Mouse (Mus musculus) midbrain, embryonic 10.5 days (tissue): Measurements from ENCODE around the gene Med23. TPM values are rescaled to one million over a fixed set of nuclear protein-coding genes. Genes with fewer than 3 reads are reported as not detected.
A peak's percentile ranks its signal among the peaks of the same experiment; 100 is the strongest.

Source experiments
- DNase-seq: peaks from one replicate; pipeline ENCODE4 v3.0.0-alpha.2; 2017; ENCODE audit warnings: low spot score
- H3K27ac ChIP-seq: fragments of 300-500 bp; sonication (generic); replicated peaks from 2 replicates; pipeline ENCODE4 v1.5.1; 2016; ENCODE audit warnings: mild to moderate bottlenecking
- H3K27me3 ChIP-seq: fragments of 300-500 bp; sonication (generic); 2 replicates; pipeline ENCODE4 v1.6.1; 2016; ENCODE audit warnings: low read depth, mild to moderate bottlenecking; ENCODE audit not compliant: poor library complexity, severe bottlenecking
- H3K36me3 ChIP-seq: fragments of 300-500 bp; sonication (generic); 2 replicates; pipeline ENCODE4 v1.6.1; 2016; ENCODE audit warnings: mild to moderate bottlenecking, moderate library complexity
- H3K4me1 ChIP-seq: fragments of 300-500 bp; sonication (generic); 2 replicates; pipeline ENCODE4 v1.6.1; 2016
- H3K4me3 ChIP-seq: fragments of 300-500 bp; sonication (generic); 2 replicates; pipeline ENCODE4 v1.5.1; 2016; ENCODE audit warnings: mild to moderate bottlenecking, moderate library complexity
- H3K9me3 ChIP-seq: fragments of 300-500 bp; sonication (generic); replicated peaks from 2 replicates; pipeline ENCODE4 v1.6.1; 2016; ENCODE audit warnings: mild to moderate bottlenecking
- WGBS: fragments of 180-500 bp; shearing (Covaris S2); methylation state at CpG from one replicate; pipeline ENCODE4 v1.1.7; 2016; 5-methylcytosine and 5-hydroxymethylcytosine counted together
- polyA plus RNA-seq: library from polyadenylated mRNA; unstranded; fragments of >200 nt; fragmentation: Nextera tagmentation; extraction: Ambion mirVana; gene quantifications from 2 replicates; pipeline ENCODE4 v1.2.1, GENCODE M21; 2016

The Med23 gene
- polyA plus RNA-seq, 1 experiment from 2014 or later, result 23.8 TPM

DNA sequence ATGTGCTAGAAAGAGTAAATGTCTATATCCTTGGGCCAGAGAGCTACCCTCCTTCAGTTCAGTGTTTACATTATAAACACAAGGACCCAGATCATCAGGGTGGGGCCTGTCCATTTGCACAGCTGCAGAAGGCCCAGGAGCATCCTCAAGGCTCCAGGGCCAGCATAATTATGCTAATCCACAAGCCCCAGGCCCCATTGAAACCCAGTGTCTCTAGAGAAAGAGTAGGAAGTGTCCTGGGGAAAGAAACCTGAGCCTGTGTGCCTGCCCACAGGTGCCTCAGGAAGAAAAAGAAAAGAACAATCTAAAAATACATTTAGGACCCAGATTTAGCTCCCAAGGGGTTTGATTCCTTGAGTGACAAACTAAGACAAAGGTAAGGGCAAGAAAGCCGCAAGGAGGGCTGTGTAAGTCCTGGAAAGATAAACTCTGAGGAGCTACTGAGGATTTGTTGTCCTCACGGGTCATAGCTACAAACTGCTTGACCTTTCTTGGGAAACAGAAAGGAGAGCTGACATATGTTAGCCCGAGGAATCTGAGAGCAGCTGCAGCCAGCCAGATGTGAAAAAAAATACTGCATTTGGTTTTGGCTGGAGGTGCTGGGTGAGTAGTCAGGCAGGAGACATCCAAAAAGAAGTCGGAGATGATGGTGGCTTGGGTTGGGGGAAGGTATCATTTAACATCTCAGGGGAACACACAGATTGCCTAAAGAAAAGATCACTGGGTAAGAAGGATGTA lies 35.0 kb upstream of the Med23 start:
- Histone ChIP-seq H3K27ac (peak overlapping the region; percentile 85), H3K9me3 (no peaks in the 10 kb centered on the region), H3K4me3 (peak overlapping the region; percentile 49), H3K36me3 (no peaks in the 10 kb centered on the region), H3K27me3 (no peaks in the 10 kb centered on the region), H3K4me1 (peaks cover 32% of the 10 kb centered on the region)
- DNase-seq, result peak; percentile 40
- WGBS, result 4% methylated on average over 4 of the region's 4 CpGs

DNA sequence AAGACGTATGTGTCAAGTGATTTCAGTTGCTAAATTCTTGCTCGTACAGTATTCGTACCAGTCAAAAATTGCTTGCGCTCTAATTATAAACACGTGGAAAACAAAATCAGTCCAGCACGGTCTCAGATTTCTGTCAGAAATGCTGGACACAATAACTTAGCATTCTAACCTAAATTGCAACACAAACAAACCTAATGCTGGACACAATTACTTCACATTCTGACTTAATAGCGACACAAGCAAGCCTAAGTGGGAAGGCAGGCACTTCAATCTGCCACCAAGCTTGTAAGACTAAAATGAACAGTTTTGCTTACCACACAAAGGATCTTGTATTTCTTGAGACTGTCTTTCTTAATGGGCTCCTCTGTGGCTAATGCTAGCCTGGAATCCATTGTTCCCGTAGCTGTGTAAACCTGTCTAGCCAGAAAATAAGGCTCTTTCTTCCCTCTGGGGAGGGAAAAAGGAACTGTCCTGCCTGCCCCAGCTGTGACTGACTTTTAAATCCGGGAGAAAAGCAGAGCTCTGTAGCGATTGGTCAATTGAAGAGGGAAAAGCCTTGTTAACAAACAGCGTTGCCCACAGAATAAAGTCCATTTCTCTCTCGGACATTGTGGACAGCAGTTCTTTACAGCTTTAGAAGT lies 34.0 kb upstream of the Med23 start:
- DNase-seq, result peak; percentile 44
- no peaks in the 10 kb centered on the region for H3K9me3 ChIP-seq
- 23% methylated on average over 12 of the region's 12 CpGs for WGBS
- peak overlapping the region; percentile 49 for H3K4me3 ChIP-seq
- H3K36me3 ChIP-seq, result no peaks in the 10 kb centered on the region
- H3K27ac ChIP-seq, result peak overlapping the region; percentile 85
- H3K4me1 ChIP-seq, result peaks cover 32% of the 10 kb centered on the region
- H3K27me3 ChIP-seq, result no peaks in the 10 kb centered on the region

DNA sequence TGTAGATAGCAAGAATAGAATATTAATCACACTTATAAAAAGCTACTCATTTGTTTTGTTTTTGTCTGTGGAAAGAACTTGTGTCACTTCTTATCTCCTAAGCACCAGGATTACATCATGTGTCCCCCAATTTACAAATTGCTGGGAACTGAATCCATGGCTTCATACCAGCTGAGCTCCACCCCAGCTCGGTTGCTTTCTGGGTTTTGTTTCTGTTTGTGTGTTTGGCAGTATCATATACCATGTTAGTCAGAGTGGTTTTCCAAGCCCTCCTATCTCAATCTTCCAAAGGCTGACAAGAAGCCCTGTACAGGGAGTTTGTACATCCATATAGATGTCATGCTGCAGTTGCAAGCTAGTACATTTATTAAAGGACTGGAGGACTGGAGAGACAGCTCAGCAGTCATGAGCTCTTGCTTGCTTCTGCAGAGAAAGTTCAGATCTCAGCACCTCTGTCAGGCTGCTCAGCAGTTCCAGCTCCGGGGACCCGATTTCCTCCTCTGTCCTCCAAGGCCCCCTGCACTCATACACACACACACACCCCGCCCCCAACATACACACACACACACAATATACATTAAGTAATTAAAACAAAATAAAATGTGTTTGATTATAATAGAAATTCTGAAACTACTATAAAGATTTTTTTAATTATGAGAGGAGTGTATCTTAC lies 33.3 kb upstream of the Med23 start:
- H3K9me3 ChIP-seq, result no peaks in the 10 kb centered on the region
- peaks cover 28% of the 10 kb centered on the region for H3K4me1 ChIP-seq
- H3K27ac ChIP-seq, result peak overlapping the region; percentile 85
- H3K27me3 ChIP-seq, result no peaks in the 10 kb centered on the region
- no peaks in the 10 kb centered on the region for H3K36me3 ChIP-seq
- 62% methylated on average over 4 of the region's 4 CpGs for WGBS
- peak overlapping the region; percentile 49 for H3K4me3 ChIP-seq
- DNase-seq, result peak; percentile 16

DNA sequence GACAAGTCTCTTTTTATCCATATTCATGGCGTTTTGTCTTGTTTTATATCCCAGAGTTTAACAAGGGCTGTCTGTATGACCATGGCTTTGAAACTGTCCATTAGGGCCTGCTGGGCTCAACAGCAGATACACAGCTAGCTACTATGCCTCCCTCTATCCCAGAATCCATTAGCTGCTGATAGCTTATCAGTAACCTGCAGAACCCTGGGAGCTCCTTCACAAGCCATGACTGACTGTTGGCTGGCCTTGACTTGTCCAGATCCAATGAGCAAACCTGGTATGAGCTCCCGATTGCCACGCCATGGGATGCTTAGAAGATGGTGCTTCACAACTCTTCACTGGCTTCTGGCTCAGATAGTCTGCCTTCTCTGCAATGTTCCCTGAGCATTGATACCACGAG lies 29.0 kb upstream of the Med23 start:
- H3K27ac ChIP-seq, result no peak overlapping the region
- H3K36me3 ChIP-seq, result no peaks in the 10 kb centered on the region
- H3K27me3 ChIP-seq, result no peaks in the 10 kb centered on the region
- peaks cover 10% of the 10 kb centered on the region for H3K4me1 ChIP-seq
- peaks cover 4% of the 10 kb centered on the region; the same call in 1 of the 2 replicates for H3K9me3 ChIP-seq
- H3K4me3 ChIP-seq, result no peak overlapping the region
- 91% methylated on average over 4 of the region's 4 CpGs for WGBS
- no peak for DNase-seq

DNA sequence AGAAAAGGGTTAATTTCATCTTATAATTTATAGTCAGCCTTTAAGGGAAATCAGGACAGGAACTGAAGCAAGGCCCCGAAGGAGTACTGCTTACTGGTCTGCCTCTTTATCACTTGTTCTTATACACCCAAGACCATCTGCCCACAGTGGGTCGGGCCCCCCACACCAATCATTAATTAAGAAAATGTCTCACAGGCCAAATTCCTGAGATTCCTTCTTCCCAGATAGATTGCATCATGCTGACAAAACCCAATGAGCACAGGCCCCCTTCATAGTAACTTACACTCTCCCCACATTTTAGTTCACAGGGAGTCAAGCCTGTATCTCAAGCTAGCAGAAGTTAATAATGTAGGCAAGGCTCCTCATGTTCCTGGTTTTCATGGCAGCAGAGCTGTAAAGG lies 27.8 kb upstream of the Med23 start:
- H3K36me3 ChIP-seq, result no peaks in the 10 kb centered on the region
- WGBS, result 71% methylated on average over 2 of the region's 2 CpGs
- H3K27me3 ChIP-seq, result no peaks in the 10 kb centered on the region
- no peak overlapping the region for H3K4me3 ChIP-seq
- H3K9me3 ChIP-seq, result peaks cover 4% of the 10 kb centered on the region; the same call in 1 of the 2 replicates
- no peak for DNase-seq
- no peaks in the 10 kb centered on the region for H3K4me1 ChIP-seq
- no peak overlapping the region for H3K27ac ChIP-seq

DNA sequence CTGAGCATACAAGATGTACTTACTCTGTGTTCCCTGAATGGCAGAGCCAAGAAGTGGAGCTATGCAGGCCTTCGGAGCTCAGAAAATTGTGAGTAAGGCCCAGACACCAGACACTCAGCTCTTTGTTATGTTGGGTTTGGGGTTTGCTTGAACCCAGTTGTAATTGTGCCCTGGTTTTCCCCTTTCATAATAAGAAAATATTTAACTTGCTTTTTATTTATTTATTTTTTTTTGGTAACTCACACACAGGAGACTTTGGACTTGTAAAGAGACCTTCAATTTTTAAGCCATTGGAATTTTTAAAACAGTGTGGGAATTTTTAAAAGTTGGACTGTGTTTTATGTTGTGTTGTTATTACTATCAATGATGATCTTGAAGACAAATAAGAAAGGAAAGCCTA lies 27.1 kb upstream of the Med23 start, which contains the start of gene Enpp3:
Gene Enpp3 (minus strand): TSS at position 148 of the 400 bp plus-strand sequence.
- H3K4me3 ChIP-seq, result no peak within 1 kb of the TSS
- 86% methylated on average over 1 of the region's 1 CpGs for WGBS
- no peaks in the 10 kb centered on the region for H3K27me3 ChIP-seq
- H3K9me3 ChIP-seq, result peaks cover 4% of the 10 kb centered on the region; the same call in 1 of the 2 replicates
- H3K36me3 ChIP-seq, result no peaks in the 10 kb centered on the region
- no peaks in the 10 kb centered on the region for H3K4me1 ChIP-seq
- H3K27ac ChIP-seq, result no peak within 1 kb of the TSS
- DNase-seq, result no peak

DNA sequence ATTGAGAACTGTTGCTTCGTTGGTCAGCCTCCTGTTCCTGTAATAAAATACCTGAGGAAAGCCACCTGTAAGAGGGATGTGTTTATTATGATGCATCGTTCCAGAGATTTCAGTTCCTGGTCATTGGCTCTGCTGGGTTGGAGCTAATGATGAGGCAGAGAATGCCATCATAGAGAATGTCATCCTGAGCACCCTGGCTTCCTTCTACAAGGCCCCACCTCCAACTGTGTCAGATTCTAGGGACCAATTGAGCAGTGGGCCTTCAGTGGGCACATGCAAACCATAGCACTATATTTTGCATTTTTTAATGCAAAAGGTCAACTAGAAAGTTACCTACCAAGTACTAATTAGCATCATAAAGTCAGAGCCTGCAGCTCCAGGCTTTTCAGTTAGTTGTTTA lies 6.6 kb upstream of the Med23 start:
- Histone ChIP-seq H3K4me3 (no peak overlapping the region), H3K4me1 (no peaks in the 10 kb centered on the region), H3K36me3 (no peaks in the 10 kb centered on the region), H3K27me3 (no peaks in the 10 kb centered on the region), H3K9me3 (no peaks in the 10 kb centered on the region), H3K27ac (no peak overlapping the region)
- no peak for DNase-seq
- 74% methylated on average over 2 of the region's 2 CpGs for WGBS

DNA sequence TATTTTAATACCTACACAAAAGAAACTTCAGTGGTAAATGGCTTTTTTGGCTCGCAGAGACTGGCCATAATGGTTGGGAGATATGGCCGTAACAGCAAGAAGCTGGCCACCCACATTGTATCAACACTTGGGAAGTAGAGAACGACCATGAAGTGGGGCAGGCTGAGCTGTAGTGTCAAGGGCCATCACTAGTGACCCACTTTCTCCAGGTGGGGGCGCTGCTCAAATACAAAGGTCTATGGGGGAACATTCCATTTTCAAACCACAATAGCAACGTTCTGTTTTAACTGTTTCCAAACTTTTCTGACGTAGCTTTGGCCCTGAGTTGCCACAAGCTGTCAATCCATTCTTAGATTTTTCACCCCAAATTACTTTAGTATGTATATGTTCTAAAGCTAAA lies 5.4 kb upstream of the Med23 start:
- Histone ChIP-seq H3K4me3 (no peak overlapping the region), H3K9me3 (no peaks in the 10 kb centered on the region), H3K4me1 (no peaks in the 10 kb centered on the region), H3K36me3 (no peaks in the 10 kb centered on the region), H3K27ac (no peak overlapping the region), H3K27me3 (no peaks in the 10 kb centered on the region)
- 78% methylated on average over 6 of the region's 6 CpGs for WGBS
- no peak for DNase-seq

DNA sequence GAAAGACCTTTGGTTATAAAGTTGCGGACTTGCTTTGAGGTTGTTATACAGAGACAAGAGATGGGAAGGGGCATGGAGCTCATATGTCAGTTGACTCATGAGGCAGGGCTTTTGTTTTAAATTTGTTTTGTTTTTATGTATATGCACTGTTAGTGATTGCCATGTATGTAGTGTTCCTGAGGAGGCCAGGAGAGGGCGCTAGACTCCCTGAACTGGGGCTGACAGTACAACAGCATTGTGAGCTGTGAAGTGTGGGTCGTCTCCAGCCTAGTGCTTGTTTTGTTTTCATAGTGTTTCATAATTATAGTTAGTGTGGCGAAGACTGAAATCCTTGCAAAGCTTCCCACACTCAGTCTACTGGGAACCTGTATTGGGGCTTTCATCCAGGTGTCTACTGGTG lies 3.8 kb downstream of the Med23 start:
- Histone ChIP-seq H3K4me1 (peaks cover 7% of the 10 kb centered on the region; the same call in 1 of the 2 replicates), H3K9me3 (no peaks in the 10 kb centered on the region), H3K27ac (no peak overlapping the region), H3K27me3 (no peaks in the 10 kb centered on the region), H3K4me3 (no peak overlapping the region), H3K36me3 (peaks cover 77% of the 10 kb centered on the region)
- DNase-seq, result no peak
- 80% methylated on average over 4 of the region's 4 CpGs for WGBS

DNA sequence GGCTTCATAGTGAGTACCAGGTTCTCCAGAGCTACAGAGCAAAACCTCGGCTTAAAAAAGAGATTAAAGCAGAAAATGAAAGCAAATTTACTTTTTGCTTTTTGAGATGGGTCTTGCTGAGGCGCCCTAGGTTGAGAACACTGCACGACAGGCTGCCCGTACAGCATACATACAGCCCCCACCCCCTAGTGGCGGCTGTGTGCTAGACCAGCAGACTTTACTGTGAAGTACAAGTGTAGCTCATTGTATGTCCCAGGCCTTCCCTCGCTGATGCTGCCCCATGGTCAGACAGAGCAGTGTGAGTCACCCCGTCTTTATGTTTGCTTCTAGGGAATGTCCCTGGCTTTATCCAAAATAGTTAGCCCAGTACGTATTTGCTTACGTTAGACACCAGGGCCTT lies 16.2 kb downstream of the Med23 start:
- DNase-seq, result peak; percentile 38
- peaks cover 96% of the 10 kb centered on the region for H3K36me3 ChIP-seq
- H3K4me1 ChIP-seq, result no peaks in the 10 kb centered on the region
- H3K27ac ChIP-seq, result no peak overlapping the region
- WGBS, result 84% methylated on average over 9 of the region's 9 CpGs
- no peak overlapping the region for H3K4me3 ChIP-seq
- H3K27me3 ChIP-seq, result no peaks in the 10 kb centered on the region
- no peaks in the 10 kb centered on the region for H3K9me3 ChIP-seq

DNA sequence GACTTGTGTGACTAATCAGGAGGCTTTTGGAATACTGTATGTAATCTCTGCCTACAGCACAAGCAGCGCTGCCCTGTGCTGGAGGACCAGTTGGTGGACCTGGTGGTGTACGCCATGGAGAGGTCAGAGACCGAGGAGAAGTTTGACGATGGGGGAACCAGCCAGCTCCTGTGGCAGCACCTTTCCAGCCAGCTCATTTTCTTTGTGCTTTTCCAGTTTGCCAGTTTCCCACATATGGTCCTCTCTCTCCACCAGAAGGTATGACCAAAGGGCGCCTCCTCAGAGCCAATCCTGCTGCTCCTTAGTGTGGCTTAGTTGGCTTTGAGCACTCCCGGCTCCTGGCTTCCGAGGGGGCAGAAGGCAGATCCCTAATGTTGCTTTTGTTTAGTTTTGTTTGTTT lies 18.6 kb downstream of the Med23 start:
- no peak overlapping the region for H3K4me3 ChIP-seq
- WGBS, result 94% methylated on average over 7 of the region's 7 CpGs
- H3K27me3 ChIP-seq, result no peaks in the 10 kb centered on the region
- peaks cover 97% of the 10 kb centered on the region for H3K36me3 ChIP-seq
- no peaks in the 10 kb centered on the region for H3K4me1 ChIP-seq
- H3K27ac ChIP-seq, result no peak overlapping the region
- DNase-seq, result no peak
- H3K9me3 ChIP-seq, result no peaks in the 10 kb centered on the region

DNA sequence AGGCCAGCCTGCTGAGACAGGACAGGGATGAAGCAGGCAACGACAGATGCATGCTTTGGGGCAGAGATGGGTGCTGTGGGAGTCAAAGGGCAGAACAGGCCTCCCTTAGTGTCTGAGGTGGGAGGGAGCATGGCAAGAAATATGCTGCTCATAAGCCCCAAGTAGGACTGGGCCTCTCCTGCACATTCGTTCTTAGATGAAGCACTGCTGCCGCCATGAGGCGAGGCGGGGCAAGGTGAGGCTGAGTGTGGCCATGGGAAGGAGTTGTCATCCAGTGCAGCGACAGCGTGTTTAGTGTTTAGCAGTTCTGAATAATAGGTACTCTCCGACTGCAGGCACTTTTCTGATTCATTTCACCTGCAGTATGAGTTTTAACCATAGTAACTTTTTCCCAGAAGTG lies 26.1 kb downstream of the Med23 start:
- H3K4me3 ChIP-seq, result no peak overlapping the region
- H3K36me3 ChIP-seq, result peaks cover 98% of the 10 kb centered on the region
- H3K27me3 ChIP-seq, result no peaks in the 10 kb centered on the region
- DNase-seq, result no peak
- no peak overlapping the region for H3K27ac ChIP-seq
- WGBS, result 90% methylated on average over 8 of the region's 8 CpGs
- no peaks in the 10 kb centered on the region for H3K4me1 ChIP-seq
- H3K9me3 ChIP-seq, result no peaks in the 10 kb centered on the region

DNA sequence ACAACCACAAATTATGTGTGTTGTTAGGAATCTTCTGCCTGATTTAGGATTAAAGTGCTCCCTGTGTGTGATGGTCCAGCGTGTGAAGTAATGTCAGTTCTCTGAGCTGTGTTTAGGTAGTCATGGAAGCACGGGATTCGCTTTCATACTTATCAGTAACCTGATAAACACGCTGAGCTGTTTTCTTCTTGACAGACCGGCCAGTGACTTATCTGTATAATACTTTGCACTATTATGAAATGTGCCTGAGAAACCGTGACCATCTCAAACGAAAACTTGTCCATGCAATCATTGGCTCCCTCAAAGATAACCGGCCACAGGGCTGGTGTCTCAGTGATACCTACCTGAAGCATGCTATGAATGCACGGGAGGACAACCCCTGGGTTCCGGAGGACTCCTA lies 35.8 kb downstream of the Med23 start:
- Histone ChIP-seq H3K9me3 (no peaks in the 10 kb centered on the region), H3K27me3 (no peaks in the 10 kb centered on the region), H3K4me3 (no peak overlapping the region), H3K27ac (no peak overlapping the region), H3K36me3 (peaks cover 99% of the 10 kb centered on the region), H3K4me1 (no peaks in the 10 kb centered on the region)
- 94% methylated on average over 10 of the region's 10 CpGs for WGBS
- DNase-seq, result no peak
